Mouse (Mus musculus) testis, adult 2 months (tissue): Measurements from ENCODE around the gene Plpp1.

Experiments
- CTCF ChIP-seq: fragments of 200-500 bp; IDR thresholded peaks from 2 replicates; pipeline ENCODE4 v1.5.1; 2012; ENCODE audit warnings: low read depth, mild to moderate bottlenecking, inconsistent platforms, low read length, moderate library complexity; ENCODE audit not compliant: control insufficient read depth, insufficient read depth, insufficient replicate concordance
- POLR2A ChIP-seq: fragments of 200-500 bp; IDR thresholded peaks from 2 replicates; pipeline ENCODE4 v1.6.1; 2012; ENCODE audit warnings: low read depth, mild to moderate bottlenecking, inconsistent platforms, low read length, moderate library complexity; ENCODE audit not compliant: control insufficient read depth

DNA sequence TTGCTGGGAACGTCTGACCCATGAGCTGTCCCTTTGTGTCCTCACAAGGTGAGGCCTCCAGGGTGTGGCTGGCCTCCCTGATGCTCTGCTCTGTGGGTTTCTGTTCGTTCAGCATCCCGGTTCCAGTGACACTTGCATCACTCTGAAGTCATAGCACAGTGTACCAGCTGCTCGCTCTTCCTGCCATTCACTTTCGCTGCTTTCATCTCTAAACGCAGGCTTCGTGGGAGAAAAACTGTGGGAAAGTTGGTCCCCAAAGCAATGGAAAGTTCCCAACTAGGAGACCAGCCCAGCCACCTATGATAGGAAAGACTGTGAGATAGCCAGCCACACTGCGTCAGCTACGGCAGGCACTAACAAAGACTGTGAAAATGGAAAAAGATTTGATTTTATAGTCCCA lies 43.2 kb upstream of the Plpp1 start:
- TF ChIP-seq CTCF (no peak), POLR2A (no peak)
